Mouse (Mus musculus) stomach, postnatal 0 days (tissue): ENCODE data around the gene Eml4. TPM values are rescaled to one million over a fixed set of nuclear protein-coding genes. Genes with fewer than 3 reads are reported as not detected.

Source experiments
- ATAC-seq: fragments of 200-750 bp; cut with Nextera tagmentation; 2 replicates; pipeline ENCODE4 v1.8.0; 2017; ENCODE audit not compliant: low FRiP score, low TSS enrichment
- DNase-seq: peaks from one replicate; pipeline ENCODE4 v3.0.0-alpha.2; 2016; ENCODE audit warnings: low spot score
- H3K27ac ChIP-seq: fragments of 300-500 bp; sonication (generic); replicated peaks from 2 replicates; pipeline ENCODE4 v1.5.1; 2014; ENCODE audit warnings: mild to moderate bottlenecking, control low read depth
- H3K27me3 ChIP-seq: fragments of 300-500 bp; sonication (generic); 2 replicates; pipeline ENCODE4 v1.6.1; 2014; ENCODE audit warnings: low read length; ENCODE audit not compliant: control insufficient read depth, insufficient read depth
- H3K36me3 ChIP-seq: fragments of 300-500 bp; sonication (generic); 2 replicates; pipeline ENCODE4 v1.6.1; 2014; ENCODE audit warnings: low read length, mixed read lengths; ENCODE audit not compliant: control insufficient read depth, insufficient read depth
- H3K4me1 ChIP-seq: fragments of 300-500 bp; sonication (generic); replicated peaks from 2 replicates; pipeline ENCODE4 v1.6.1; 2014; ENCODE audit warnings: antibody characterized with exemption; ENCODE audit not compliant: control insufficient read depth, insufficient read depth
- H3K4me2 ChIP-seq: fragments of 300-500 bp; sonication (generic); replicated peaks from 2 replicates; pipeline ENCODE4 v1.6.1; 2014; ENCODE audit warnings: low read depth, mild to moderate bottlenecking, control low read depth, moderate library complexity
- H3K4me3 ChIP-seq: fragments of 300-500 bp; sonication (generic); 2 replicates; pipeline ENCODE4 v1.5.1; 2014; ENCODE audit warnings: low read depth, low read length, control low read depth
- H3K9ac ChIP-seq: fragments of 300-500 bp; sonication (generic); 2 replicates; pipeline ENCODE4 v1.6.1; 2014; ENCODE audit warnings: mild to moderate bottlenecking, low read length, control low read depth, mixed read lengths
- H3K9me3 ChIP-seq: fragments of 300-500 bp; sonication (generic); 2 replicates; pipeline ENCODE4 v1.6.1; 2016; ENCODE audit warnings: low read length; ENCODE audit not compliant: control insufficient read depth
- CTCF ChIP-seq: IDR thresholded peaks from 2 replicates; pipeline ENCODE4 v1.5.1; 2016; ENCODE audit warnings: antibody characterized with exemption, low read depth, mild to moderate bottlenecking, moderate library complexity
- EP300 ChIP-seq: optimal IDR thresholded peaks from 2 replicates; pipeline ENCODE3; 2016; ENCODE audit warnings: antibody characterized with exemption
- WGBS: fragments of 180-500 bp; shearing (Covaris S2); extraction: QIAGEN DNeasy Blood & Tissue Kit; methylation state at CpG from one replicate; pipeline ENCODE4 v1.1.7; 2014; 5-methylcytosine and 5-hydroxymethylcytosine counted together
- polyA plus RNA-seq: library from polyadenylated mRNA; unstranded; fragments of >200 nt; fragmentation: Nextera tagmentation; extraction: Ambion mirVana; gene quantifications from 2 replicates; pipeline ENCODE4 v1.2.1, GENCODE M21; 2015

Eml4 gene
- polyA plus RNA-seq, 1 experiment from 2014 or later, result 11.5 TPM

DNA sequence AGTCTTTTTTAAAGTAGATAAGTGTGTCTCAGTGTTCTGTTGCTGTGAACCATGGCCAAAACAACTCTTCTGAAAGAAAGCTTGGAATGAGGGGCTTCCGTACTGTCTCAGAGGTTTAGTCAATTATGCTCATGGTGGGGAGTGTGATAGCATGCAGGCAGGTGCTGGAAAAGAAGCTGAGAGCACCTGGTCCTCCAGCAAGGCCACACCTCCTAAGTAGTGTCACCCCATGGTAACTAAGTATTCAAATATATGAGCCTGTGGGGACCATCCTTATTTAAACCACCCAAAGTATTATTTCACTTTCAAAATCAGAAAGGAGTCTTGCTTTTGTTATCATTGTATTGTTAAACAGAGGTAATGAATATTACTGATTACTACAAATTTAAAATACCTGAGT is 48.0 kb downstream of the Eml4 start:
- H3K27ac ChIP-seq, result no peak overlapping the region
- no peaks in the 10 kb centered on the region for H3K27me3 ChIP-seq
- ATAC-seq, result no peak
- DNase-seq, result no peak
- no peaks in the 10 kb centered on the region for H3K9me3 ChIP-seq
- no peak for TF ChIP-seq EP300
- TF ChIP-seq CTCF, result no peak
- WGBS, result 83% methylated on average over 1 of the region's 1 CpGs
- H3K36me3 ChIP-seq, result no peaks in the 10 kb centered on the region
- H3K4me2 ChIP-seq, result no peak overlapping the region
- H3K4me1 ChIP-seq, result no peaks in the 10 kb centered on the region
- H3K9ac ChIP-seq, result no peak overlapping the region
- H3K4me3 ChIP-seq, result no peak overlapping the region

DNA sequence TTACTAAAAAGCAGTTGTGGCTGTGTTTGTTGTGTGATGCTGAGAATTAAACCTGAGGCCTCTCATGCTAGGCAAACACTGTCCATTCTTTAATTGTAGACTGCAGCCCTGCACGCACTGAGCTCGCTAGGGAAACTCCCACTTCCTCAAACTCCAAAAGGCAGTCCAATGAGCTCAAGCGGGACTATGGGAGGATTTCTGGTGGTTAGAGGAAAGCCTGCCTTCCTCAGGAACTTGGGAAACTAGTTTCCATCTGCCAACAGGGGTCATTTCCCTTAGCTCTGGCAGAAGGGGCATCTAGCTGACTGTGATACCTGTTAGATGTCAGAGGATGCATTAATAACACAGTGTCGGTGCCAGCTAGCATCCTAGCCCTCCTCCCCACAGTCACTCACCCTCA is 79.9 kb downstream of the Eml4 start:
- H3K9me3 ChIP-seq, result no peaks in the 10 kb centered on the region
- TF ChIP-seq CTCF, result no peak
- no peak for TF ChIP-seq EP300
- H3K27ac ChIP-seq, result no peak overlapping the region
- peaks cover 2% of the 10 kb centered on the region; the same call in 1 of the 2 replicates for H3K36me3 ChIP-seq
- DNase-seq, result no peak
- H3K27me3 ChIP-seq, result no peaks in the 10 kb centered on the region
- no peaks in the 10 kb centered on the region for H3K4me1 ChIP-seq
- ATAC-seq, result no peak
- H3K4me3 ChIP-seq, result no peak overlapping the region
- H3K9ac ChIP-seq, result no peak overlapping the region
- WGBS, result 63% methylated on average over 4 of the region's 4 CpGs
- H3K4me2 ChIP-seq, result no peak overlapping the region

DNA sequence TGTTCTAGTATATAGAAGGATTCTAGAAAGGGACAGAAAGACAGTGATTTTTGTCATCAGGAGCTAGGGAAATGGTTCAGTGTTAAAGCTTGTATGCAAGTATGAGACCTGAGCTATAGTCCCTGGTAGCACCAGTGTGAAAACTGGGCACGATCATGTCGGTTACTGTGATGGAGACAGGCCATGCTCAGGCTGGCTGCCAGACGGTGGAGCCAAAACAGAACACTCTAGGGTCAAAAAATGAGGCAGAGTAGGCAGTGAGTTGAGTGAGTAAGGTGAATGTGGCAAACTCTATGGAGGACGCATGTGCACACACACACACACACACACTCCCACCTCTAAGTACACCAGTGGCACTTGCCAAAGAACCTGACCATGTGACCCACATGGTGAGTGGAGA is 92.7 kb downstream of the Eml4 start:
- ATAC-seq, result no peak
- H3K27me3 ChIP-seq, result no peaks in the 10 kb centered on the region
- no peak for DNase-seq
- H3K4me1 ChIP-seq, result no peaks in the 10 kb centered on the region
- H3K36me3 ChIP-seq, result peaks cover 11% of the 10 kb centered on the region
- no peak overlapping the region for H3K27ac ChIP-seq
- H3K9me3 ChIP-seq, result no peaks in the 10 kb centered on the region
- TF ChIP-seq CTCF (no peak), EP300 (no peak)
- H3K9ac ChIP-seq, result no peak overlapping the region
- H3K4me3 ChIP-seq, result no peak overlapping the region
- no peak overlapping the region for H3K4me2 ChIP-seq
- 75% methylated on average over 4 of the region's 4 CpGs for WGBS

GRCm38 (mm10) chr17:83449583-83449982 is 98.9 kb downstream of the Eml4 start:
- Histone ChIP-seq H3K27me3 (no peaks in the 10 kb centered on the region), H3K36me3 (peaks cover 15% of the 10 kb centered on the region), H3K27ac (no peak overlapping the region), H3K9me3 (no peaks in the 10 kb centered on the region), H3K4me3 (no peak overlapping the region), H3K9ac (no peak overlapping the region), H3K4me2 (no peak overlapping the region), H3K4me1 (no peaks in the 10 kb centered on the region)
- no peak for TF ChIP-seq CTCF
- no peak for TF ChIP-seq EP300
- ATAC-seq (no peak), DNase-seq (no peak)
- WGBS, result 70% methylated on average over 2 of the region's 2 CpGs

GRCm38 (mm10) chr17:83451367-83451766 is 100.6 kb downstream of the Eml4 start:
- no peak overlapping the region for H3K9ac ChIP-seq
- H3K9me3 ChIP-seq, result no peaks in the 10 kb centered on the region
- H3K27ac ChIP-seq, result no peak overlapping the region
- H3K36me3 ChIP-seq, result peaks cover 16% of the 10 kb centered on the region
- no peak for DNase-seq
- TF ChIP-seq EP300 (no peak), CTCF (no peak)
- 83% methylated on average over 8 of the region's 8 CpGs for WGBS
- H3K4me1 ChIP-seq, result no peaks in the 10 kb centered on the region
- no peak overlapping the region for H3K4me3 ChIP-seq
- no peak overlapping the region for H3K4me2 ChIP-seq
- no peaks in the 10 kb centered on the region for H3K27me3 ChIP-seq
- ATAC-seq, result no peak

DNA sequence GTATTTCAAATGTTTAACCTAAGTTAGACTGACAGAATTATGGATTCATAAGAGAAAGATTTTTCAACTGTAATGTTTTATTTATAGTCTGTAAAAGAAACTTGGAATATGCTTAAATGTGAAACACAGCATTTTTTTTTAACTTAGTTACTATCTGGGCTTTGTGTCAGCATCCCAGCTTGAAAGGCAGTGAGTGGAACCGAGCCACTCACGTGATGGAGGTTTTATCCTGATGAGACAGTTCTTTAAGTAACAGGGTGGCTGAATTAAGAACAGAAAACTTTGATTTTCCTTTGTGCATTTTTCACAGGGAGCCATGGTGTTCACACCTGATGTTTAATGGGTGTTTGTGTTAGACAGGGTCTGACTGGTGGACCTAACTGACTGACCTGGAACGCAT is 101.1 kb downstream of the Eml4 start:
- Histone ChIP-seq H3K4me1 (no peaks in the 10 kb centered on the region), H3K27ac (no peak overlapping the region), H3K9ac (no peak overlapping the region), H3K9me3 (no peaks in the 10 kb centered on the region), H3K4me3 (no peak overlapping the region), H3K27me3 (no peaks in the 10 kb centered on the region), H3K36me3 (peaks cover 18% of the 10 kb centered on the region), H3K4me2 (no peak overlapping the region)
- WGBS, result 89% methylated on average over 3 of the region's 3 CpGs
- DNase-seq (no peak), ATAC-seq (no peak)
- TF ChIP-seq EP300, result no peak
- no peak for TF ChIP-seq CTCF
